Mouse (Mus musculus) kidney, embryonic 16.5 days (tissue): ENCODE results near the gene Traf3ip2. TPM values are rescaled to one million over a fixed set of nuclear protein-coding genes. Genes with fewer than 3 reads are reported as not detected.
A peak's percentile ranks its signal among the peaks of the same experiment; 100 is the strongest.

ENCODE experiments used
- ATAC-seq: fragments of 200-750 bp; cut with Nextera tagmentation; 2 replicates; pipeline ENCODE4 v1.8.0; 2017; ENCODE audit warnings: moderate TSS enrichment; ENCODE audit not compliant: low FRiP score, low TSS enrichment
- H3K27ac ChIP-seq: fragments of 300-500 bp; sonication (generic); 2 replicates; pipeline ENCODE4 v1.5.1; 2014; ENCODE audit warnings: low read length
- H3K27me3 ChIP-seq: fragments of 300-500 bp; sonication (generic); 2 replicates; pipeline ENCODE4 v1.6.1; 2014; ENCODE audit warnings: low read length, control low read depth, mixed read lengths; ENCODE audit not compliant: insufficient read depth
- H3K36me3 ChIP-seq: fragments of 300-500 bp; sonication (generic); 2 replicates; pipeline ENCODE4 v1.6.1; 2014; ENCODE audit warnings: low read length, control low read depth, mixed read lengths; ENCODE audit not compliant: insufficient read depth
- H3K4me1 ChIP-seq: fragments of 300-500 bp; sonication (generic); 2 replicates; pipeline ENCODE4 v1.6.1; 2014; ENCODE audit warnings: low read length, control low read depth, mixed read lengths; ENCODE audit not compliant: insufficient read depth
- H3K4me2 ChIP-seq: fragments of 300-500 bp; sonication (generic); replicated peaks from 2 replicates; pipeline ENCODE4 v1.6.1; 2014; ENCODE audit warnings: low read depth, low read length
- H3K4me3 ChIP-seq: fragments of 300-500 bp; sonication (generic); 2 replicates; pipeline ENCODE4 v1.5.1; 2014; ENCODE audit warnings: mild to moderate bottlenecking, low read length
- H3K9ac ChIP-seq: fragments of 300-500 bp; sonication (generic); replicated peaks from 2 replicates; pipeline ENCODE4 v1.6.1; 2014; ENCODE audit warnings: low read length
- H3K9me3 ChIP-seq: fragments of 300-500 bp; sonication (generic); 2 replicates; pipeline ENCODE4 v1.6.1; 2016; ENCODE audit warnings: low read length, control low read depth
- WGBS: fragments of 180-500 bp; shearing (Covaris S2); extraction: QIAGEN DNeasy Blood & Tissue Kit; methylation state at CpG from one replicate; pipeline ENCODE4 v1.1.7; 2014; 5-methylcytosine and 5-hydroxymethylcytosine counted together
- polyA plus RNA-seq: library from polyadenylated mRNA; unstranded; fragments of >200 nt; fragmentation: Nextera tagmentation; extraction: Ambion mirVana; gene quantifications from 2 replicates; pipeline ENCODE4 v1.2.1, GENCODE M21; 2015

Traf3ip2 gene
- polyA plus RNA-seq, 1 experiment from 2014 or later = 18.9 TPM

DNA sequence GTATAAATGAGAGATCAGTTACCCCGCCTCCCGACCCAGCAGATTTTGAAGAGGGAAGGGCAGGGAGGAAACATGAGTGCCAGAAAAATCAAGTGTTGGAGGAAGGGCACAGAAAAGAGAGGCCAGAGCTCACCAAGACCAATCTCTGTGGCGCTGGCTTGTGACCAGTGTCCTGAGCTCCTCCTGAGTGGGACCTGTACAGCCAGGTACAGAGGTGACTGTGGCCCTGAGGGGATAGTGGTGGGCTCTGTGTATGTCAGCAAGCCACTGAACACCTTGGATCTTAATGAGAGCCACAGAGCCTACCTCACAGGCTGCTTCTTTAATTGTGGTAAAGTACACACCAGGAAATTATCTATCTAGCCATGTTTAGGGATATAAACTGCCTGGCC is 14.9 kb upstream of the Traf3ip2 start:
- WGBS = 38% methylated on average over 3 of the region's 3 CpGs
- Histone ChIP-seq H3K36me3 (peaks cover 5% of the 10 kb centered on the region; the same call in 1 of the 2 replicates), H3K4me1 (peaks cover 12% of the 10 kb centered on the region; the same call in 1 of the 2 replicates), H3K4me2 (no peak overlapping the region), H3K27ac (no peak overlapping the region), H3K9me3 (peaks cover 12% of the 10 kb centered on the region), H3K27me3 (no peaks in the 10 kb centered on the region), H3K9ac (no peak overlapping the region), H3K4me3 (no peak overlapping the region)
- ATAC-seq = no peak

DNA sequence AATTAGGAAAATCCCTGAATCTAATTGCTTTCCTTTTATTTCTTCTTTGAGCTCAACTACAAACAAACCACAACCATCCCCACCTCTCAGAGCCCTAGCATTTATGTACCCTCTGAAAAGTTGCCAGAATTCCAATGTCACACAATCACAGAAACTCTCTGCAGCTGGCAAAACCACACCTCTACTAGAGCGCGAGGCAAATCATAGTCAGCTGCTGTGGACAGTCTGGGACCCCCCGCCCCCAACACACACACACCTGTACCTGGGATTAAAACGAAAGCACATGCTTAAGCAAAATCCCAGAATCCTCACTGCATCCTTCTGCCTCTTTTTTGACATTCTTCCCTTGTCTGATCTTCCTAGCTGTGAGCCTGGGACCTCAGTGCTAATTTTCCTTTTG is 13.1 kb upstream of the Traf3ip2 start:
- Histone ChIP-seq H3K4me3 (no peak overlapping the region), H3K27ac (no peak overlapping the region), H3K27me3 (no peaks in the 10 kb centered on the region), H3K9ac (no peak overlapping the region), H3K4me2 (no peak overlapping the region), H3K36me3 (no peaks in the 10 kb centered on the region), H3K9me3 (peaks cover 3% of the 10 kb centered on the region; the same call in 1 of the 2 replicates), H3K4me1 (peaks cover 12% of the 10 kb centered on the region; the same call in 1 of the 2 replicates)
- no peak for ATAC-seq
- 93% methylated on average over 4 of the region's 4 CpGs for WGBS

DNA sequence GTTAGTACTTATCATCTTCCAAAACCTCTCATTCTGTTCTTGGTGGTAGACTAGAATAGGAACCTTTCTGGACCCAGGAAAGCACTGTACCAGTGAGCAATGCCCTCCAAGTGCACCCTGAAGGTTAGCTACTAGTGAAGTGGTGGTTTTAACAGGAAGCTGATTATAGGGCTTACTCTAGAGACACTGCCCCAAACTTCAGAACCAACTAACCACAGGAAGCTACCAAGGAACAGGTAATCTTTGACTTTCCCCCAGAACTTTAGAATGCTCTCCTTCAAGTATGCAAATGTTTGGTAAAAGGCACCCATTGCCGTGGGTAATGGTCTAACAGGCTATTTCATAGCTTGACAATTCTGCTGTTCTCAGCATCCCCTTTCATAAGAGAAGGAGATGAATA is 12.6 kb upstream of the Traf3ip2 start:
- peaks cover 12% of the 10 kb centered on the region; the same call in 1 of the 2 replicates for H3K4me1 ChIP-seq
- no peaks in the 10 kb centered on the region for H3K27me3 ChIP-seq
- H3K4me2 ChIP-seq = no peak overlapping the region
- H3K9me3 ChIP-seq = peaks cover 7% of the 10 kb centered on the region
- H3K27ac ChIP-seq = no peak overlapping the region
- H3K36me3 ChIP-seq = no peaks in the 10 kb centered on the region
- ATAC-seq = no peak
- no peak overlapping the region for H3K9ac ChIP-seq
- no peak overlapping the region for H3K4me3 ChIP-seq
- WGBS = 63% methylated on average over 1 of the region's 1 CpGs

DNA sequence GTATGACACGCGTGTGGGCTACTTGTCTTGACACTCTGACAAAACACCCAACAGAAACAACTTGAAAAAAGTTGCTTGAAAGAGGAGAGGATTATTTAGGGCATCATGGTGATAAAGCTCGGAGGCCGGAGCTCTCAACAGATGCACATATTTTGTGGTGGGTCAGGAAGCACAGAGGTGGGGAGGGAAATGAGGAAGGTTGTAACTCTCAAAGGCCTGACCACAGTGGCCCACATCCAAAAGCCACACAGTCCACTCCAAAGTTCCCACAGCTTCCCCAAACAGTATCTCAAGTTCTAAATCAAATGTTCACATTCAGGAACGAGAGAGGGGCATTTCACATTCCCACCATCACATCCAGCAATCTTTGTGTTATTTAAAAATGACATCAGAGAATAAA is 11.7 kb upstream of the Traf3ip2 start:
- WGBS = 59% methylated on average over 5 of the region's 5 CpGs
- Histone ChIP-seq H3K9ac (no peak overlapping the region), H3K4me1 (peaks cover 10% of the 10 kb centered on the region; the same call in 1 of the 2 replicates), H3K9me3 (peaks cover 10% of the 10 kb centered on the region), H3K36me3 (no peaks in the 10 kb centered on the region), H3K4me2 (no peak overlapping the region), H3K4me3 (no peak overlapping the region), H3K27me3 (no peaks in the 10 kb centered on the region), H3K27ac (no peak overlapping the region)
- ATAC-seq = no peak

DNA sequence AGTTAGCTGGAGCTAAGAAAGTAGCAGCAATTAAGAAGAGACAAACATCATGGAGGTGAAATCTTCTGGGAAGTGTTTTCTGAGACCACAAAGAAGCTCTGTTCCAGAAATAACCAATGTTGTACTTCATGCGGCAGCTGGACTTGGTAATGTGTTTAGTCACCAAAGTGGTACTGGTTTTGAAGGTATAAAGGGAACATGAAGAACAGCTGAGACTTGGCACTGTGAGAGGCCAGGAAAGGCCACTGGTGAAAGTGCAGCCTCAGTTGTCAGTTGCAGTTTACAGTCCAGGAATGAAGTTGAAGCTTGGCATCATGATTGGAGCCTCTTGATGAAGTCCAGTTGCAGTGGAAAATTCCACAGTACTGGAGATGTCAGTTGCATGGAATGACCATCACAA is 6.3 kb upstream of the Traf3ip2 start:
- WGBS = 90% methylated on average over 1 of the region's 1 CpGs
- no peaks in the 10 kb centered on the region for H3K27me3 ChIP-seq

DNA sequence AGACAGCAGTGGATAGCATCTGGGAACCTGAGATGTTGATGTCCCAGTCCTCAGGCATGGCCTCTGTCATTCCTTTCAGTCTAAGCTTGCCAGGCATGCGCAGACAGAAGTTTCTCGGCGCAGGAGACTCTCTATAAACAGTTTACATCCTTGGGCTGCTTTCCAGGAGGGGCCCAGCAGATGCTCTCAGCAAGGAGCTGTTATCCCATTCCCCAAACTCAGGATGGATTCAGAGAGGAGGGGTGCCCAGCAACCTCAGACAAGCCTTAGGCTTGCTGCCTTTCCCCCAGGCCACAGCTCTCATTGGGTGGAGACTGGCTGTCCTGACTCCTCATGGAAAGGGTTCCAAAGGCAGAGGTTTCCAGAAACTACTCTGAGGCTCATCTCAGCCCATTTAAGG is 1.5 kb upstream of the Traf3ip2 start:
- H3K27ac ChIP-seq = 0 out of 2 replicates have a peak overlapping the region, but pooled peaks have one; percentile 8

More for the DNA sequence above, 6.3 kb upstream of the Traf3ip2 start:
- Histone ChIP-seq H3K4me2 (no peak overlapping the region), H3K9me3 (peaks cover 20% of the 10 kb centered on the region), H3K9ac (no peak overlapping the region), H3K4me3 (no peak overlapping the region), H3K4me1 (peaks cover 3% of the 10 kb centered on the region; the same call in 1 of the 2 replicates), H3K27ac (no peak overlapping the region), H3K36me3 (peaks cover 7% of the 10 kb centered on the region; the same call in 1 of the 2 replicates)
- ATAC-seq = no peak

DNA sequence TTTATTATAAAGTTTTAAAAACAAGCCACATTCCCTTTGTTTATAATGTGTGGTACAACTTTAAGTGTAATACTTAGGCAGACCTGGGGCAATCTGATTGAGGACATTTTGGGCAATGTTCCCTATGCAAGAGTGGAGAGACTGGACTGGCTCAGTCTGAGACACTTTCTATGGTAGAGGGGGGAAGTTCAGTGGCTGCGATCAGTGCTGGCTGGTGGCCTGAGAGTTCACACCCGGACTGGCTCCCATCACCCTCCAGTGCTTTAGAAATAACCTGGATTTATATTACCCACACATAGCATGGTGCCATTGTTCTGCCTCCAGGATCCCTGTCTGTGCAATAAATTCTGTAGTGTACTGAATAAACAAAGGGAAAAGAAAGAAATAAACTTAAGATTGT is 603 bp upstream of the Traf3ip2 start:
- no peak for ATAC-seq
- H3K4me3 ChIP-seq = no peak overlapping the region
- H3K27me3 ChIP-seq = no peaks in the 10 kb centered on the region
- H3K9ac ChIP-seq = no peak overlapping the region
- 36% methylated on average over 2 of the region's 2 CpGs for WGBS
- H3K9me3 ChIP-seq = 0 out of 2 replicates have a peak, but pooled peaks cover 2% of the 10 kb centered on the region
- peaks cover 29% of the 10 kb centered on the region for H3K4me1 ChIP-seq
- no peaks in the 10 kb centered on the region for H3K36me3 ChIP-seq
- H3K27ac ChIP-seq = peak overlapping the region; percentile 98
- H3K4me2 ChIP-seq = 0 out of 2 replicates have a peak overlapping the region, but pooled peaks have one; percentile 60

More for the DNA sequence above, 1.5 kb upstream of the Traf3ip2 start:
- peaks cover 7% of the 10 kb centered on the region; the same call in 1 of the 2 replicates for H3K36me3 ChIP-seq
- ATAC-seq = no peak
- no peak overlapping the region for H3K9ac ChIP-seq
- peaks cover 9% of the 10 kb centered on the region for H3K9me3 ChIP-seq
- H3K4me3 ChIP-seq = no peak overlapping the region
- H3K27me3 ChIP-seq = no peaks in the 10 kb centered on the region
- no peak overlapping the region for H3K4me2 ChIP-seq
- 71% methylated on average over 3 of the region's 3 CpGs for WGBS
- peaks cover 26% of the 10 kb centered on the region for H3K4me1 ChIP-seq

DNA sequence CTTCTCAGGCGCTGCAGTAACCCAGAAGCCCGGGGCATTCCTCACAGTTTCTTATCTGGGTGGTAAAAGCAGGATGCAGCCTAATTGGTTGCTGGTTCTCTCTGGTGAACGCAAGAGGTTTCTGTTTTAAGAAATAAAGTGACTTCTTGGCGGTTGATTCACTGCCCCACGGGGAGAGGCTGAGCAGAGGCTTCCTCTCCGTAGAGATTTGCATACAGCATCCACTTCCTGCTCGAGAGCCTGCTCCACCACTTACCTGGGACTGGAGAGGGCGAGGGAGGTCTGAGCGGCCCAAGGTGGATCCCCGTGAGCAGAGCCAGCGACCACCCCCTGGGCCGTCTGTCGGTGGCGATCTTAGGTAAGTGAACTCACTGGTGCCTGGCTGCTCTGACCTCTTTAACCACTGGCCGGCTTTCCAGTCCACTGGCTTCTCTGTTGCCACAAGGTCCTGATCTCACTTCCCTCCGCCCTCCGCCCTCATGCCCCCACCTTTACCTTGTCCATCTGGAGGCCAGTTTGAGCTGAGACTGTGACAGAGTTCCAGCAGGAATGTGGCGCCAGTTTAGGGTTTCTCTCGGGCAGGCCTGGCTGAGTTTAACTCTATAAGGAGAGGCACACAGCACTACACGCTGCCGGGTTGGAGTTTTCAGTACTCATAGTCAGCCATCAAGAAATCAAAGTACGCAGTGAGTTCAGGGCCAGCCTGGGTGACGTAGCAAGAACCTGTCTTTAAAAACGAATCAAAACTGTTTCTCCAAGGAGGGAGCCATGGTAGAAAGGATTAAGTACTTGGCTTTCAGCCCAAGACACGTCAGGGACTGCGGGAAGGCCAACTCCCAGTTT is 476 bp downstream of the Traf3ip2 start:
- ATAC-seq = peak; percentile 91
- Histone ChIP-seq H3K27ac (peak overlapping the region; percentile 98), H3K4me1 (peaks cover 29% of the 10 kb centered on the region), H3K4me2 (peak overlapping the region; percentile 60), H3K36me3 (0 out of 2 replicates have a peak, but pooled peaks cover 3% of the 10 kb centered on the region), H3K9ac (peak overlapping the region; percentile 76), H3K4me3 (peak overlapping the region; percentile 51), H3K9me3 (no peaks in the 10 kb centered on the region), H3K27me3 (no peaks in the 10 kb centered on the region)
- WGBS = under 1% methylated on average over 26 of the region's 26 CpGs

DNA sequence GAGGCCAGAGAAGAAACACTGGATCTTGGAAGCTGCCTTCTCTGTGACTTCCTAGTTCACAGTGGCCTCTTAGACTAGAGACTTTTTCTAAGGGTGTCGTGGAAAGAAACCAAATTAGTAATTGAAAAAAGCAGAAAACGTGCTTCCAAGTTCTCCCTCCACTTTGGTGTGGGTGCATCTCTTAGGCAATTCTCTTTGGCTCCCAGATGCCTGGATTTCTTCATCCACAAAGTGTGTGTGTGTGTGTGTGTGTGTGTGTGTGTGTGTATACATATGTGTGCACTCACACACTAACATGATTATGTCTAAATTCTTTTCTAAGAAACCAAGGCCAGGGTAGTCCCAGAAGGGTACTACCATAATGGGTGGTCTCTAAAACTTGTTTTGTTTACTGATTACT is 1.2 kb downstream of the Traf3ip2 start:
- no peak for ATAC-seq
- H3K4me3 ChIP-seq = peak overlapping the region; percentile 51
- 6% methylated on average over 2 of the region's 2 CpGs for WGBS
- H3K4me1 ChIP-seq = peaks cover 29% of the 10 kb centered on the region
- H3K9ac ChIP-seq = peak overlapping the region; percentile 76
- H3K27ac ChIP-seq = peak overlapping the region; percentile 98
- no peaks in the 10 kb centered on the region for H3K27me3 ChIP-seq
- H3K4me2 ChIP-seq = peak overlapping the region; percentile 60
- H3K9me3 ChIP-seq = no peaks in the 10 kb centered on the region
- H3K36me3 ChIP-seq = 0 out of 2 replicates have a peak, but pooled peaks cover 3% of the 10 kb centered on the region

DNA sequence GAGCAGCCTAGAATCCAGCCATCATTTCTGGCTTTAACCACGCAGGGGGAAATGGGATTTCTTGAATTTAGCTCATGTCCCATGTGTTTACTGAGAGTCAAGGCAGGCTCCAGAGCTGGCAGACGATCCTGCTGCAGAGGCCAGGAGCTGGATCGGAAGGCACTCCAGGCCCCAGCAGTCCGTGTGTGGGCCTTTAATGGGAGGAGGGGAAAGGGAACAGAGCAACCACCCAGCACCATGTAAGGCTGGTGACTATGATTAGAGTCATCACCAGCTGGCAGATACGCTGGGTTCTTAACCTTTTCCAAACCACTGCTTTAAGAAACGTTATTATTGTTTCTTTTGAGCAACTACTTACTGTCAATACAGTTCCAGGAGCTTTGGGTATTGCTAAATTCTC is 1.9 kb downstream of the Traf3ip2 start:
- 15% methylated on average over 6 of the region's 6 CpGs for WGBS
- peak; percentile 39; the same call in 1 of the 2 replicates for ATAC-seq

More for the DNA sequence above, 1.9 kb downstream of the Traf3ip2 start:
- Histone ChIP-seq H3K9ac (peak overlapping the region; percentile 58), H3K36me3 (0 out of 2 replicates have a peak, but pooled peaks cover 3% of the 10 kb centered on the region), H3K4me1 (peaks cover 29% of the 10 kb centered on the region), H3K4me3 (peak overlapping the region; percentile 51; the same call in 1 of the 2 replicates), H3K27me3 (no peaks in the 10 kb centered on the region), H3K27ac (peak overlapping the region; percentile 98), H3K9me3 (no peaks in the 10 kb centered on the region), H3K4me2 (peak overlapping the region; percentile 60)
